Mouse (Mus musculus) embryo, embryonic 11.5 days (tissue): Measurements from ENCODE around the gene Duox1.
"Not testable (repeated sequence)": the region's sequence is repeated elsewhere in the genome, so short reads cannot be mapped to it uniquely, and the experiment has no call there.

Source experiments
- DNase-seq: peaks from one replicate; pipeline ENCODE4 v3.0.0-alpha.2; 2012; ENCODE audit warnings: low read depth, low spot score

Gene Duox1

DNA sequence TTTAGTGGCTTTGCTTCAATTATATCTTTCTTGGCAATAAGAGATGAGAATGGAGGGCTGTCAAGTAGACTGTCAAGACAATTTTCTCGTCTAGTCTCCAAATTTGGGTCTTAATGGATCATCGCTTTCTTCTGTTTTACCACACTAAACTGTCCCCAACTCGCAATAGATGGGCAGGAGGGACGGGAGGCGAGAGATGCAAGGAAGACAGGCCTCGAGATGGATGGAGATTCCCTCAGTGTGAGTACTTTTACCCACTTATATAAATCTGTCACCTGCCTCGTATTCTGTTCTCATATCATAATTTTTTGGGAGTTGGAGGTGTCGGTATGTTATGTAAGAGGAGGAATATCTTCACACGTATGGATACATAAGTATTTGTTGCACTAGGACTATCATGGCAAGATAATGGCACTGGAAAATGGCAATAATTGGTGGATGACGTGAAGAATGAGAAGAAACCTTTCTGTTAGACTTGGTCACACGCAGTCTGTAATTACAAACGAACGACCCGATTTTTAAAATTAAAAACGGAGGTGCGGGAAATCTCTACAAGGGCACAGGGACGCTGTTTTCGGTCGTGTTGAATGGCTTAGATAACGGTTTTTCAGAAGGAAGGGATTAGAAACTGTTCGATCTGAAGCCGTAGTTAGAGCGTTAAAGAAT, 59.3 kb downstream of the Duox1 start:
- DNase-seq, result no peak

GRCm38 (mm10) chr2:122375391-122375991, 60.0 kb downstream of the Duox1 start:
- peak; percentile 99 for DNase-seq

GRCm38 (mm10) chr2:122376041-122376561, 60.6 kb downstream of the Duox1 start:
- no peak for DNase-seq

DNA sequence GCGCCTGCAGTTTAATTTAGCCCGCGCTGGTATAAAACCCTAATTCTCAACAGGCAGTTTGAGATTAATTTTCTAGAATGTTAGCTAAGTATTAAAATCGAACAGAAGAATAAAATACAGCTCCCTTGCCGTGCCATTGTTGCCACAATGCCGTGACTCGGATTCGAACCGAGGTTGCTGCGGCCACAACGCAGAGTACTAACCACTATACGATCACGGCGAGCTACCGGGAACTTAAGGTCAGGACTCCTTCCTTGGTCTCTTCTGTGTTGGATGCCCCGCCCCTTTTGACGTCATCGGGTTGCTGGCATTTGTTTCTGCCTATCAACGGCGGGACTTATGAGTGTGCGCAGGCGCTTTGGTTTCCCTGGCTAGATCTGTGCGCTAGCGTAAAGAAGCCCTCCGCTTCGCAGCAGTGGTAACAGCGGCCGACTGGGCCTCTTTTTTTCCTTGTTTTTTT, 61.8 kb downstream of the Duox1 start:
- DNase-seq, result peak; percentile 95

- peak; percentile 59 for DNase-seq
These were observed 62.3 kb downstream of the Duox1 start for GRCm38 (mm10) chr2:122377751-122378246.

- DNase-seq, result no peak
These were observed 63.2 kb downstream of the Duox1 start for GRCm38 (mm10) chr2:122378421-122379291.

- no peak for DNase-seq
These were observed 63.8 kb downstream of the Duox1 start for GRCm38 (mm10) chr2:122379292-122379650.

DNA sequence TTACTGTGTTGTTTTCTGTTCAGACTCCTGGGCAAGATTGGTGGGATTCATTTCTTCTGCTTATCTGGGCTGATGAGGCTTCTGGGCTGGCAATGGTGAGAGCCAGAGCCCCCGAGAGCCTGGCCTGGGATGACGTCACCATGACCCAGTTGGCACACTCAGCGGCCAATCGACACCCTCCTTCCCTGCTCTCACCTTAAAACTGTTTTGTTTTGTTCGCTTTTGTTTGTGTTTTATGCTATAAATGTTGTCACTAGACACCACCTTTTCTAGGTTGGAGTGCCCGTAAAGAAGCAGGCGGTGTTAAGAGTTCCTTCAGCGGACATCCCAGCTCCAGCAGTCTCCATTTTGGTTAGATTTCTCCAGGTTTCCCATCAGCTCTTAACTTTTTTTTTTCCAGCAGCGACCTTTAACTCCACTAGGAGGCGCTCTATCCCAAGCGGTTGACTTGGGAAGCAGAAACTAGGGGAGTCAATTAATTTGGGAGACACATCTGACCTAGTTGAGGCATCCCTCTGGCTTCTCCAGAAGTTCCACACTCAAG, 65.4 kb downstream of the Duox1 start:
- DNase-seq, result no peak

GRCm38 (mm10) chr2:122381329-122382103, 66.0 kb downstream of the Duox1 start:
- no peak for DNase-seq

- DNase-seq, result no peak
These were observed 66.6 kb downstream of the Duox1 start for GRCm38 (mm10) chr2:122382121-122382520.

- no peak for DNase-seq
These were observed 69.6 kb downstream of the Duox1 start for GRCm38 (mm10) chr2:122385095-122385494.

- DNase-seq, result not testable (repeated sequence)
These were observed 71.7 kb downstream of the Duox1 start for GRCm38 (mm10) chr2:122387135-122387534.

DNA sequence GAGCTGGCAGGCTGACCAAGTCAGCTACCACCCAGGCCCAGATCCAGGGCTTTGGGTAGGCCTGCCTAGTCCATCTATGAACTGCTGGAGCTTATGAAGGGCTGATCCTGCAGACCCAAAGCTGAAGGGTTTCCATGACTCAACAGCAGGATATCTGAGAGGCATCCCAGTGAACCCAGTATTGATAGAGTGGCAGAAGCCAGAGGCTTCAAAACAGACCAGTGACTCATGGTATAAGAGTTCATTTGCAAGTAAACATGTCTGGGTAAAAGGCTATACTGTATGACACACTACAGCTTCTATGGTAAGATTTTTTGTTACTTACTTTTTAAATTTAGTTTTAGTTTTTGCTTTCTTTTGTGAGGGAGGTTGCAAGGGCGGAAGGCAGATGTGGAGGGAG, 80.7 kb downstream of the Duox1 start:
- no peak for DNase-seq
